Mouse (Mus musculus) embryonic facial prominence, embryonic 15.5 days (tissue): ENCODE measurements around the gene Hoxa7. TPM values are rescaled to one million over a fixed set of nuclear protein-coding genes. Genes with fewer than 3 reads are reported as not detected.

ENCODE experiments used
- ATAC-seq: fragments of 200-750 bp; cut with Nextera tagmentation; 2 replicates; pipeline ENCODE4 v1.8.0; 2017; ENCODE audit warnings: low read depth, moderate TSS enrichment; ENCODE audit not compliant: insufficient number of reproducible peaks, low FRiP score, low TSS enrichment
- H3K27ac ChIP-seq: fragments of 300-500 bp; sonication (generic); replicated peaks from 2 replicates; pipeline ENCODE4 v1.5.1; 2015; ENCODE audit warnings: mild to moderate bottlenecking, inconsistent platforms
- H3K27me3 ChIP-seq: fragments of 300-500 bp; sonication (generic); 2 replicates; pipeline ENCODE4 v1.6.1; 2015; ENCODE audit warnings: inconsistent platforms
- H3K36me3 ChIP-seq: fragments of 300-500 bp; sonication (generic); 2 replicates; pipeline ENCODE4 v1.6.1; 2015; ENCODE audit warnings: mild to moderate bottlenecking, inconsistent platforms
- H3K4me1 ChIP-seq: fragments of 300-500 bp; sonication (generic); 2 replicates; pipeline ENCODE4 v1.6.1; 2015; ENCODE audit warnings: inconsistent platforms
- H3K4me2 ChIP-seq: fragments of 300-500 bp; sonication (generic); replicated peaks from 2 replicates; pipeline ENCODE4 v1.6.1; 2015; ENCODE audit warnings: mild to moderate bottlenecking, inconsistent platforms
- H3K4me3 ChIP-seq: fragments of 300-500 bp; sonication (generic); replicated peaks from 2 replicates; pipeline ENCODE4 v1.5.1; 2015; ENCODE audit warnings: mild to moderate bottlenecking, inconsistent platforms
- H3K9ac ChIP-seq: fragments of 300-500 bp; sonication (generic); 2 replicates; pipeline ENCODE4 v1.6.1; 2015; ENCODE audit warnings: inconsistent platforms
- H3K9me3 ChIP-seq: fragments of 300-500 bp; sonication (generic); replicated peaks from 2 replicates; pipeline ENCODE4 v1.6.1; 2016; ENCODE audit warnings: inconsistent platforms
- WGBS: fragments of 180-500 bp; shearing (Covaris S2); methylation state at CpG from one replicate; pipeline ENCODE4 v1.1.7; 2015; 5-methylcytosine and 5-hydroxymethylcytosine counted together
- polyA plus RNA-seq: library from polyadenylated mRNA; unstranded; fragments of >200 nt; fragmentation: Nextera tagmentation; extraction: Ambion mirVana; gene quantifications from 2 replicates; pipeline ENCODE4 v1.2.1, GENCODE M21; 2015

Hoxa7 gene
- polyA plus RNA-seq, 1 experiment from 2014 or later: not detected

DNA sequence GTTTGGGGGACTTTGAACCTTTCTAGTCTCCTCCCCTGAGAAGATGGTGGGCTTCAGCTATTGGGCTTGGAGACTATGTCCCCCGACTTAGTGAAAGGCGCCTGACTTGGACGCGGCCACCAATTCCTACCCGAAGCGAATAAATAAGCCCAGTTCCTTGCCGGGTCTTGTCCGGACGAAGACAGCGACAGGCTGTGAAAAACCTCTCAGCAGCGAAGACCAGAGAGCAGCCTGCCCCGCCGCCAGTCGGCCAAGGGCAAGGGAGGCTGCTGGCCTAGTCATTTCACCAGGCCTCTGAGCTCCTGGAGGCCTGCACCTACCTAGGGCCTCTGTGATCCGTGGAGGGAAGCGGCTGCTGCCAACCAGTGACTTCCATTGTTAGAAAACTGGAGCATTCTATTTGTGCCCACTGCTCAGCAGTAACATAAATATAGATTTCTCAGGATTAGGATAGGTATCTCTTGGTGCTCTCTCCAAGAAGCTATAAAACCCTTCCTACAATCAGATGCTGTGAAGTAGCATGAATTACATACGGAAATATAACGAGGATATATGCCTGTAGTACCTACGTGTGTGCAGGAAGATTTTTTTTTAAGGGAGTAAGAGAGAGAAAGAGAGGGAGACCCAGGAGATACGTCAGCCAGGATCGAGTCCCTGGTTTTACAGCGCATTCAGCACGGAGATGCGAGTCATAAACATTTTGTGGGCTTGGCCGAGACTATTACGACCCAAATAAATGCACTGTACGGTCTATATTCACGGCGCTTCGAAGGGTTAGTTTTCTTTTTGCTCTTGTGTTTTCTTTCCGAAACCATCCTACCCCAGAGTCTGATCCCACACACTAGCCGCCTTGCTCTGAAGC lies 1.4 kb downstream of the Hoxa7 start:
- Histone ChIP-seq H3K27me3 (peaks cover 100% of the 10 kb centered on the region), H3K4me3 (0 out of 2 replicates have a peak overlapping the region, but pooled peaks have one; percentile 52), H3K9ac (no peak overlapping the region), H3K27ac (no peak overlapping the region), H3K4me1 (peaks cover 30% of the 10 kb centered on the region), H3K4me2 (no peak overlapping the region), H3K9me3 (no peaks in the 10 kb centered on the region), H3K36me3 (no peaks in the 10 kb centered on the region)
- ATAC-seq: no peak
- WGBS: 23% methylated on average over 32 of the region's 32 CpGs

DNA sequence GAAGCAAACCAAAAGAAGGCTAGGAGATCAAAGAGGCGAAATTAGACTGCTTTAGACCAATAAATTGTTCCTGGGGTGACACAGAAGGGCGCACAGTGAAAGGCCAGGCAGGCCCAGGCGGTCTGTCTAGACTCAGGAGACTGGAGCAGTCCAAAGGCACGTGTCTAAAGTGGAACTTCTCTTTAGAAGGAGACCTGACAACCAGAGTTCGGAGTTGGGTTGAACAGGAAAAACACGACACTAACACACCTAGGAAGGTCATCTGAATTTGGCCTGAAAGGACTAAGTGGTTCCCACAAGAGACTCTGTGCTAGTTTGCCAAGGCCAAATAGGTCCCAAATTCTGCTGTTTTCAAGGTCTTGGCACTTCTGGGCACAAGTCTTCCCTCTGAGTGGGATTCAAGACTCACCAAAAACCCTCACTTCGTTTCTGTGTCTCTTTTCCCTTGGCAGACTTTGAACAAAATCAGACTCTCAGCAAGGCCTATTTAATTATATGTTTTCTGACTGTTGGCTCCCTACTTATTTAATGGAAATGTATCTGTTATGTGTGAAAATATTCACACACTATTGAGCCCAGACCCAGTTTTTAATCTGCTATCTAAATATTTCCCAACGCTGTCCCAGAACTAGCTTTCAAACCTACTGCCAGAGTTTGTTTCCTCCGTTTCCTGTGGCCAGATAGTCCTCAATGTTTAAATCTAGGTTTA lies 2.3 kb downstream of the Hoxa7 start:
- H3K9ac ChIP-seq: no peak overlapping the region
- peaks cover 100% of the 10 kb centered on the region for H3K27me3 ChIP-seq
- 32% methylated on average over 9 of the region's 9 CpGs for WGBS
- ATAC-seq: no peak
- H3K4me3 ChIP-seq: no peak overlapping the region
- no peak overlapping the region for H3K27ac ChIP-seq
- H3K9me3 ChIP-seq: no peaks in the 10 kb centered on the region
- no peaks in the 10 kb centered on the region for H3K36me3 ChIP-seq
- no peak overlapping the region for H3K4me2 ChIP-seq
- H3K4me1 ChIP-seq: peaks cover 26% of the 10 kb centered on the region

DNA sequence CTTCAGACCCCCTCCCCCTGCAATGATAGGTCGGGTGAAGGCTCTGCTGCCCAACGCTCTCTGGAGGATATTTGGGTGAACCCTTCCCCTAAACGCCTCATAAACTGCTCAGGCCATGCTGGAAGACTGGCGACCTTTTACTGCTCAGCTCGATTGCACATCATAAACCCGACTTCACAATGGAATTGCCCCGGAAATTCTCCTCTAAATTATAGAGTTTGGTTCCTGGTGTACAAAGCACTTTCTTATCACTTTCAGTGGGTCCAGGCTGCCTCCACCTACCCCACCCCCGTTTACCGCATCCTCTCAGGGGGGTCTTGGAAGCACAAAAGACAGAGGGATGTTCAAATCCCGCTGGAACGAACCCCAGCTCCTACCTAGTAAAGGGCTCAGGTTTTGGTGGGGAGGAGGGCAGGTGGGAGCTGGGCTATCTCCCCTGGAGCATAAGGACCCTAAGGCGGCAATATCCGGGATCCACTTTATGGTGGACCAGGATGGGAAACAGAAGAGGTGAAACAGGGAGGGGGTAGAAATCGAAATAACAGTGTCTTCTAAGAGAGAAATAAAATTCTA lies 2.9 kb downstream of the Hoxa7 start:
- no peaks in the 10 kb centered on the region for H3K9me3 ChIP-seq
- WGBS: 10% methylated on average over 14 of the region's 14 CpGs
- no peak overlapping the region for H3K27ac ChIP-seq
- no peaks in the 10 kb centered on the region for H3K36me3 ChIP-seq
- H3K9ac ChIP-seq: no peak overlapping the region
- peaks cover 100% of the 10 kb centered on the region for H3K27me3 ChIP-seq
- H3K4me3 ChIP-seq: no peak overlapping the region
- peaks cover 26% of the 10 kb centered on the region for H3K4me1 ChIP-seq
- H3K4me2 ChIP-seq: no peak overlapping the region
- no peak for ATAC-seq

DNA sequence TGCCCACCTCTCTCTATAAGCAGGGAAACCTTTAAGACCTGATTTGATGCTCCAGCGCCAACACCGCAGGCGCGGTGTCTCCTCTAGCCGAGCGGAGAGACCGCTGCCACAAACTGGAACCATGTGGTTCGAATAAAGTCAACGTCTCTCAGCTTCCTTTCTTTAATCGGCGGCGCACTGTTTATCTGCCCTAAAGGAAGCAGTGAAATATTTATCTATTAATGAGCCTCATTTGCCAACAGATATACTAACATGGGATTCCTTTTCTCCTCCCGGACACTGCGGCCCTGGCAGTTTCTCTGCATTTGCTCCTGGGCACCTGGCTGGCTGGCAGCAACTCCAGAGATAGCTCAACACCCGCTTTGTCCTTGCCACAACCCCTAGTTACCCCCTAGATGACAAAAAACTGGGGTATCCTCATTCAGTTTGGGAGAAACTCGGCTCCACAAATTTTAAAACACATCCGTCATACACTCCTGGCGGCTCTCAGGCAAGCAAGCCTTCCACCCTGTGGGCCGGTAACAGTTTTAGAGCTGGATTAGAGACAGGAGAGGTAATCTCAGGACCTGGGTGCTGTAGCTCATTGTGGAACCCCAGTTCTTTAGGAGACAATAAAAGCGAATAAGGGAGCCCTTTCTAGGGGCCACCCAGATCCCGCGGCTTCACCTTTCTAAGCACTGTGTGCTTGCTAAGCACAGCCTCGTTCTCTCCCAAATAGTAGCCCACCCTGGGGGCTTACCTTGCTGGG lies 3.6 kb downstream of the Hoxa7 start:
- Histone ChIP-seq H3K9me3 (no peaks in the 10 kb centered on the region), H3K4me2 (peak overlapping the region; percentile 37), H3K4me3 (peak overlapping the region; percentile 29), H3K27ac (no peak overlapping the region), H3K4me1 (peaks cover 27% of the 10 kb centered on the region), H3K27me3 (peaks cover 100% of the 10 kb centered on the region), H3K9ac (no peak overlapping the region), H3K36me3 (no peaks in the 10 kb centered on the region)
- WGBS: 4% methylated on average over 23 of the region's 23 CpGs
- ATAC-seq: no peak

DNA sequence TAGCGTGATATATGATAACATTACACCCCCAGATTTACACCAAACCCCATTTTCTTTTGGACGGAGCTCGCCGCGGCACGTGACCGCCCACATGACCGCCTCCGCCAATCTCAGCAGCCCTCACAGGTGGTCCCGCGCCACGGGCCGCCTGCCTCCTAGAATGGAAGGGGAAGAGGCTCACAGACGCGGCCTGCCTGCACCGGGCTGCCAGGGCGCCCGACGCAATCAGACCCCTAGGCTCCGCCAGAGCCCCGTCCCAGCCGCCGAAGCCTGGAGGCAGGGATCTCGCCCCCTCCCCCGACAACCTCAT lies 4.2 kb downstream of the Hoxa7 start:
- no peak overlapping the region for H3K27ac ChIP-seq
- H3K27me3 ChIP-seq: peaks cover 100% of the 10 kb centered on the region
- under 1% methylated on average over 25 of the region's 25 CpGs for WGBS

DNA sequence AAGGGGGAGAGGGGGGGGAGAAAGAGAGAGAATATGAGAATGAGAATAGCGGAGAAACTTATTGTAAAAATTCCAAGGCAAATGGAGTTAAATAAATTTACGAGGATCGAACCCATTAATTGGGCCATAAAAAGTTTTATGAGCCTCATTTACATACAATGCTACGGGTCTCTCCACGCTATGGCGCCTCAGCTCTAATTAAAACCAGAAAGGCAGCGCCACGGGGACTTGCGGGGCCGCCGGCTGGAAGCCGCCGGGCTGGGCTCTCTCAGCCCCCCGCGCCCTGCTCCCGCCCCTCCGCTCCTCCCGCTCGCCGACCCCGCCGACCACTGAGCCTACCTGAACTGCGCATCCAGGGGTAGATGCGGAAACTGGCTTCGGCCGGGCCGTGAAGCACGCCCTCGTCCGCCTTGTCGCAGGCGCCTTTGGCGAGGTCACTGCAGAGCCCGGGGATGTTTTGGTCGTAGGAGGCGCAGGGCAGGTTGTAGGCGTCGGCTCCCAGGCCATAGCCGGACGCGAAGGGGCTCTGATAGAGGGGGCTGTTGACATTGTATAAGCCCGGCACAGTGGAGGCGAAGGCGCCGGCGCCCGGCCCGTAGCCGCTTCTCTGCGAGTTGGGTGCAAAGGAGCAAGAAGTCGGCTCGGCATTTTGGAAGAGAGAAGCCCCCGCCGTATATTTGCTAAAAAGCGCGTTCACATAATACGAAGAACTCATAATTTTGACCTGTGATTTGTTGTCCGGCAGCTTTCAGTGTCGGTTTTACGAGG lies 4.8 kb downstream of the Hoxa7 start:
- H3K4me1 ChIP-seq: peaks cover 31% of the 10 kb centered on the region
- no peak for ATAC-seq
- H3K27me3 ChIP-seq: peaks cover 100% of the 10 kb centered on the region
- H3K36me3 ChIP-seq: no peaks in the 10 kb centered on the region
- H3K4me2 ChIP-seq: peak overlapping the region; percentile 37
- H3K9ac ChIP-seq: no peak overlapping the region
- peak overlapping the region; percentile 29 for H3K4me3 ChIP-seq
- WGBS: 3% methylated on average over 60 of the region's 60 CpGs
- no peak overlapping the region for H3K27ac ChIP-seq
- H3K9me3 ChIP-seq: no peaks in the 10 kb centered on the region

More for the DNA sequence above, 4.2 kb downstream of the Hoxa7 start:
- Histone ChIP-seq H3K4me1 (peaks cover 33% of the 10 kb centered on the region), H3K36me3 (no peaks in the 10 kb centered on the region), H3K4me2 (peak overlapping the region; percentile 37), H3K9ac (no peak overlapping the region), H3K4me3 (peak overlapping the region; percentile 29), H3K9me3 (no peaks in the 10 kb centered on the region)
- ATAC-seq: no peak

DNA sequence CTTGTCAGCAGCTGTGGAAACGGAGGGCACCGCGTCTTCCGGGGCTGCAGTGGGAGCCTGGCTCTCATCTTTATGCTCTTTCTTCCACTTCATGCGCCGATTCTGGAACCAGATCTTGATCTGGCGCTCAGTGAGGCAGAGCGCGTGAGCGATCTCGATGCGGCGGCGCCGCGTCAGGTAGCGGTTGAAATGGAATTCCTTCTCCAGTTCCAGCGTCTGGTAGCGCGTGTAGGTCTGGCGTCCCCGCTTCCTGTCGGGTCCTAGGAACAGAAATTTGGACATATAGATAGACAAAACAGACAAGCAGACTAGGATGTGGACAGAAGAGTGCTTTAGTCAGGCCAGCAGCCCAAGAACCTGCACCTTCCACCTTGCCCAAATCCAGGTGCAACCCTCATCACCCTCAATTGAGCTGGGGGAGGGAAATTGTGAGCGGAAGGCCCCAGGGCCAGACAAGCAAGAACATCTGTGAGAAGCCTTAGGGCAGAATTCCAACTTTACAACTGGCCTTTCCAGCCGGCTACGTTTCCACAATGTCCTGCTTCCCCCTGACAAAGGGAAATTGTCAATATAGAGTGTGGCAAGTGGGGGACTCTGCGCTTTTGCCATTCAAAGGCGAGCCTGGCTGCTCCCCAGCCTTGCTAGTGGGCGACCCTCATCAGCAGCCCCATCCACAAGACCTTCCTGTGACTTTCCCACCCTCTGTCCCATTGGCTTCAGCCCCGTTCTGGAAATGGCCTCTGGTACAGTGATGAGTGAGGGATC lies 5.7 kb downstream of the Hoxa7 start:
- Histone ChIP-seq H3K27ac (no peak overlapping the region), H3K27me3 (peaks cover 100% of the 10 kb centered on the region), H3K4me1 (peaks cover 25% of the 10 kb centered on the region), H3K9me3 (no peaks in the 10 kb centered on the region), H3K4me3 (no peak overlapping the region), H3K4me2 (no peak overlapping the region), H3K36me3 (no peaks in the 10 kb centered on the region), H3K9ac (no peak overlapping the region)
- ATAC-seq: no peak
- 2% methylated on average over 30 of the region's 30 CpGs for WGBS

DNA sequence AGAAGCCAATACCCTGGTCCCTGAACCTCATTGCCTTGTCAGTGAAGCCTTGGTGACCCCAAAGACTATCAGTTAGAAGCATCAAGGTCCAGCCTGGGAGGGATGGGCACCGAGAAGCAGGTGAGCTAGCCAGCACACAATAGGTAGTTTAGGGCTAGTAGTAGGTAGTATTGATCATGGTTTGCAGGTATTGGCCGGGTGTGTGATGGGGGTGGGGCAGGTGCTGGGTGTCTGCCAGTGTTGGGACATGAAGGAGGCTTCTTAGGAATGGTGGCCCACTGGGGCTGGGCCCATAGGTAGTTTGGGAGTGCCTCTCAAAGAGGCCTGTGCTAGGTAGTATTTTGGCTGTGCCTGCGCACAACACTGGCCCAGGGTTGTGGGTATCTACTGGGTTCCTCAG lies 6.6 kb downstream of the Hoxa7 start:
- H3K27me3 ChIP-seq: peaks cover 99% of the 10 kb centered on the region
- no peak overlapping the region for H3K4me2 ChIP-seq
- H3K9ac ChIP-seq: no peak overlapping the region
- H3K9me3 ChIP-seq: no peaks in the 10 kb centered on the region
- 12% methylated on average over 3 of the region's 3 CpGs for whole genome bisulfite sequencing
- ATAC-seq: no peak
- H3K4me3 ChIP-seq: no peak overlapping the region
- no peaks in the 10 kb centered on the region for H3K36me3 ChIP-seq
- peaks cover 24% of the 10 kb centered on the region for H3K4me1 ChIP-seq
- no peak overlapping the region for H3K27ac ChIP-seq

DNA sequence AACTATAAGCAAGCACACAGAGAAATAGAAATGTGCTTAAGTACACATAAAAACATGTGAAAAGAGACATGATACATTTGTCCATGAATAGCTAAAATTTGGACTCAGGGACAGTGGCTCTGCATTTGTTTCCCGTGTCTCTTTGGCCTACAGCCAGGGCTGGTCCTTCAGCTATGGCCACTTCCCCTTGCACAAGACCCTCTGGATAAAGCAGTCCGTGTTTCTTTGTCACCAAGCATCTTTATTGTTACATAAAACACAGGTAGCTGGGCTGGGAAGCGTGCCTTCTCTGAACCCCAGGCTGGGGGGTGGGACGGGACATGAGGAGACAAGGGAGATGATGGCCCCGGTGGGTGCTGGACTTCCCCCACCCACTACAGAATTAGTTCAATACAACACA lies 7.4 kb downstream of the Hoxa7 start:
- no peak overlapping the region for H3K4me3 ChIP-seq
- H3K36me3 ChIP-seq: no peaks in the 10 kb centered on the region
- 11% methylated on average over 5 of the region's 5 CpGs for WGBS
- H3K27ac ChIP-seq: no peak overlapping the region
- no peak overlapping the region for H3K9ac ChIP-seq
- ATAC-seq: no peak
- H3K9me3 ChIP-seq: no peaks in the 10 kb centered on the region
- peaks cover 24% of the 10 kb centered on the region for H3K4me1 ChIP-seq
- H3K4me2 ChIP-seq: no peak overlapping the region
- H3K27me3 ChIP-seq: peaks cover 99% of the 10 kb centered on the region
